Mouse (Mus musculus) heart, adult 2 months (tissue): Measurements from ENCODE around the gene Nup210l.

Experiments
- CTCF ChIP-seq: fragments of 200-600 bp; IDR thresholded peaks from 2 replicates; pipeline ENCODE4 v1.8.1; 2022; ENCODE audit warnings: antibody characterized with exemption, mild to moderate bottlenecking, moderate library complexity
- EP300 ChIP-seq: fragments of 200-500 bp; IDR thresholded peaks from 2 replicates; pipeline ENCODE4 v1.6.1; 2011; ENCODE audit warnings: low read depth, low read length, control low read depth; ENCODE audit not compliant: insufficient read depth

- no peak for TF ChIP-seq CTCF
- TF ChIP-seq EP300: no peak
These were observed 120.4 kb downstream of the Nup210l start for GRCm38 (mm10) chr3:90224331-90224730.
